9 mouse cellular contexts compared by ENCODE assay signal in the genomic region with DNA sequence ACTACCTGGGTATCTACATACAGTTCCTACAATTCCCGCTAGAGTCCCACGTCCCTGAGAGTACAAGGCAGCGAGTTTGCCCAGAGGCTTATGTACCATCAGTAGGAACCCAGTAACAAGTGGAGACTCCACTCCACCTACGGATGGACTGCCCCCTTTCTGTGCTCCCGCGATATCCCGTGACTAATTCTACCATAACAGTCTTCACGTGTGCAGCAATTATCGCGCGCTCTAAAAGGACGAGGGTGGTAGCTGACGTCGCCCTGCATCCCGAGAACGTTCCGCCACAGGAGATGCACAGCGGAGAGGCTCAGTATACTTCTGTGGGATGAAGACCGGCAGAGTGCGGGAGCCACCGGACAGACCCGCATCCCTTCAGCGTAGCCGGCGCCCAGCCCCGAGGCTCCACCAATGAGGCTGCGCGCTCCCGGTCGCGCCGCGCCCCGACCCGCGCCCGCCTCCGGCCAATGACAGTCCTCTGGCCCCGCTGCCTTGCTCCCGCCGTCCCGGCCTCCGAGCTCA. TPM values are rescaled to one million over a fixed set of nuclear protein-coding genes. Genes with fewer than 3 reads are reported as not detected.
DNase-seq lines count a peak whose midpoint lies in the region; ATAC-seq lines count a peak whose summit lies in the region.
"Had no signal": no experiment of that assay in that cellular context is flagged by ENCODE, and none has a peak within 500 bp of the region (broad histone marks: within the 10 kb centered on the region; RNA-seq: fewer than 3 reads in every experiment).

No protein-coding gene starts in this region.

- H3K27me3 ChIP-seq in embryonic facial prominence, embryonic 15.5 days: no peaks in the 10 kb centered on the region

- DNase-seq in 3134 (ENCODE audit: extremely low read depth, insufficient read length, low spot score): peak; percentile 80
- DNase-seq in brain, adult 2 months (ENCODE audit: low read depth, low spot score): peak; percentile 87
- DNase-seq in heart, adult 18-20 months: peak; percentile 34 to 49
- DNase-seq in kidney, adult 11 months: peak; percentile 12
- peak; percentile 57 to 74 for DNase-seq in left cerebral cortex, postnatal 36 days (ENCODE audit: low spot score in 2 of 2)
- DNase-seq in mesoderm, embryonic 11.5 days (ENCODE audit: low read depth, low spot score): peak; percentile 85
- DNase-seq in spleen, postnatal 10 days (ENCODE audit: low spot score in 2 of 2): peak; percentile 48 to 59

- H3K4me3 ChIP-seq in embryonic facial prominence, embryonic 15.5 days (replicated peaks): peak overlapping the region; percentile 83

- peak overlapping the region; percentile 89 for H3K4me2 ChIP-seq in embryonic facial prominence, embryonic 15.5 days (replicated peaks)

- intact Hi-C loops in left cerebral cortex, postnatal 36 days (cut with DNase I): no loop called here

- no peaks in the 10 kb centered on the region for H3K9me3 ChIP-seq in embryonic facial prominence, embryonic 15.5 days (replicated peaks)

- no peak overlapping the region for H3K27ac ChIP-seq in embryonic facial prominence, embryonic 15.5 days (replicated peaks)

- H3K36me3 ChIP-seq in embryonic facial prominence, embryonic 15.5 days: no peaks in the 10 kb centered on the region

- H3K4me1 ChIP-seq in embryonic facial prominence, embryonic 15.5 days: 0 out of 2 replicates have a peak, but pooled peaks cover 4% of the 10 kb centered on the region

- H3K9ac ChIP-seq in embryonic facial prominence, embryonic 15.5 days: peak overlapping the region; percentile 58

- WGBS in embryonic facial prominence, embryonic 15.5 days: under 1% methylated on average over 38 of the region's 43 CpGs

- ATAC-seq in embryonic facial prominence, embryonic 15.5 days (ENCODE audit: insufficient number of reproducible peaks, low FRiP score, low TSS enrichment, low read depth): peak; percentile 81

RNA-seq across cellular contexts. Expression of a gene that starts 0.6 kb away (rescaled TPM):
- 3.3 and 4.2 TPM in 2 replicates for polyA plus RNA-seq in embryonic facial prominence, embryonic 15.5 days (2015; fragmentation: Nextera tagmentation; extraction: Ambion mirVana)
- total RNA-seq in heart, adult 18-20 months (2021): under 1 TPM; 0.22 to 0.39 TPM
- total RNA-seq in left cerebral cortex, postnatal 36 days (2021): 1 to 10 TPM; 7.9 to 8.3 TPM
- total RNA-seq: MEL had no signal

Comparison
In these comparisons a context has a peak if more than half of its experiments do, and no peak if none do; other contexts are left out.
1. DNase-seq: peak in every context shown above with its lines; median percentile 87 in brain, adult 2 months; 85 in mesoderm, embryonic 11.5 days; 80 in 3134; 66 in left cerebral cortex, postnatal 36 days; 54 in spleen, postnatal 10 days; 42 in heart, adult 18-20 months; 12 in kidney, adult 11 months.
2. RNA of a gene that starts 0.6 kb away (total RNA-seq): 7.9 to 8.3 TPM in left cerebral cortex, postnatal 36 days; 0.22 to 0.39 TPM in heart, adult 18-20 months; every median in the first group is over 4 times any median in the second.